Mouse (Mus musculus) forebrain, embryonic 14.5 days (tissue): ENCODE measurements around the gene Ophn1. TPM values are rescaled to one million over a fixed set of nuclear protein-coding genes. Genes with fewer than 3 reads are reported as not detected.

Source experiments
- ATAC-seq: fragments of 200-750 bp; cut with Nextera tagmentation; 2 replicates; pipeline ENCODE4 v1.8.0; 2017; ENCODE audit warnings: mild to moderate bottlenecking, moderate library complexity
- DNase-seq: peaks from one replicate; pipeline ENCODE4 v3.0.0-alpha.2; 2015; ENCODE audit warnings: low spot score
- H3K27ac ChIP-seq: fragments of 300-500 bp; sonication (generic); 2 replicates; pipeline ENCODE4 v1.5.1; 2014; ENCODE audit warnings: low read depth, mild to moderate bottlenecking, control low read depth, low read length, moderate library complexity
- H3K27me3 ChIP-seq: fragments of 300-500 bp; sonication (generic); replicated peaks from 2 replicates; pipeline ENCODE4 v1.6.1; 2014; ENCODE audit warnings: low read length, control low read depth, mixed read lengths; ENCODE audit not compliant: control insufficient read depth, insufficient read depth
- H3K36me3 ChIP-seq: fragments of 300-500 bp; sonication (generic); 2 replicates; pipeline ENCODE4 v1.6.1; 2014; ENCODE audit warnings: low read length, control low read depth; ENCODE audit not compliant: control insufficient read depth, insufficient read depth
- H3K4me1 ChIP-seq: fragments of 300-500 bp; sonication (generic); 2 replicates; pipeline ENCODE4 v1.6.1; 2014; ENCODE audit warnings: antibody characterized with exemption, low read length, control low read depth; ENCODE audit not compliant: control insufficient read depth, insufficient read depth
- H3K4me2 ChIP-seq: fragments of 300-500 bp; sonication (generic); 2 replicates; pipeline ENCODE4 v1.6.1; 2014; ENCODE audit warnings: mild to moderate bottlenecking, control low read depth, low read length
- H3K4me3 ChIP-seq: fragments of 300-500 bp; sonication (generic); 2 replicates; pipeline ENCODE4 v1.5.1; 2014; ENCODE audit warnings: low read depth, low read length, control low read depth
- H3K9ac ChIP-seq: fragments of 300-500 bp; sonication (generic); 2 replicates; pipeline ENCODE4 v1.6.1; 2014; ENCODE audit warnings: mild to moderate bottlenecking, low read length, control low read depth, moderate library complexity
- H3K9me3 ChIP-seq: fragments of 300-500 bp; sonication (generic); replicated peaks from 2 replicates; pipeline ENCODE4 v1.6.1; 2016; ENCODE audit warnings: low read length, control low read depth, mixed read lengths; ENCODE audit not compliant: control insufficient read depth
- WGBS: fragments of 180-500 bp; shearing (Covaris S2); extraction: QIAGEN DNeasy Blood & Tissue Kit; methylation state at CpG from one replicate; pipeline ENCODE4 v1.1.7; 2014; 5-methylcytosine and 5-hydroxymethylcytosine counted together
- polyA plus RNA-seq: library from polyadenylated mRNA; unstranded; fragments of >200 nt; fragmentation: Nextera tagmentation; extraction: Ambion mirVana; gene quantifications from 2 replicates; pipeline ENCODE4 v1.2.1, GENCODE M21; 2014

Ophn1 gene
- polyA plus RNA-seq, 1 experiment from 2014 or later = 24.5 TPM

DNA sequence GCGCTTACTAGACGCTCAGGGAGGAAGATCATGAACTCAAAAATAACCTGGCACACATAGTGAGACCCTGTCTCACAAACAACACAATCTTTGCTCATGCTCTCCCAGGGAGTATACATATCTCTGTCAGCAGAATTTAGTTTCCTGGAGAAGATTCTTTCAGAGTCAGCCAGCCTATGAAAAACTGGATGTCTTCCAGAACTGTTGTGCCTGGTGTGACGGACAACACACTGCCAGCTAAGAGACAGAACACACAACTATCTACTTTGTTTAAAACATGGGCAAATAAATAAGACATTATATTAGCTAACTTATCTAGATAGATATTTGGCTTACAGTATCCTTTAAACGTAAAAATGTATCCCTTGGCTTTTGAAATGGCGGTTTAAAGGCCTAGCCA lies 154.1 kb downstream of the Ophn1 start:
- no peak for ATAC-seq
- DNase-seq = no peak
- no peaks in the 10 kb centered on the region for H3K27me3 ChIP-seq
- no peaks in the 10 kb centered on the region for H3K9me3 ChIP-seq
- H3K4me3 ChIP-seq = no peak overlapping the region
- H3K4me1 ChIP-seq = no peaks in the 10 kb centered on the region
- H3K27ac ChIP-seq = no peak overlapping the region
- H3K9ac ChIP-seq = no peak overlapping the region
- H3K36me3 ChIP-seq = no peaks in the 10 kb centered on the region
- 89% methylated on average over 5 of the region's 5 CpGs for WGBS
- H3K4me2 ChIP-seq = no peak overlapping the region

DNA sequence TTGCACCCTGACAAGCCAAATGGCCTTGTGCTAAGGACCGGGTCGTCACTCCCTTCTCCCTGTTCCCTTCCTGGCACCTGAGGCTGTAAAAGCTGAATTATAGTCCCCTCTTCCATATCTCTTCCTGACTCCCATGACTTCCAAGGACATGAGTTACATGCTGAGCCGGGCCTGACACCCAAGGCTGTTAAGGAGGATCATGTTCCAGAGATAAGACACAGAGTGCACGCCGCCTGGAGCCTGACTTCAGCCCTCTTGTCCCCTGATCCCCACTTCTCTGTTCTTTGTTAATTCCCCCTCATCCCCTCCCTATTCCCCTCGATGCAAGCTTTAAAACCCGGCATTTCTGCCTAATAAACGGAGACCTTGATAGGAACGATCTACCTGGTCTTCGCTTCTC lies 167.8 kb downstream of the Ophn1 start:
- DNase-seq (no peak), ATAC-seq (no peak)
- Histone ChIP-seq H3K27me3 (no peaks in the 10 kb centered on the region), H3K4me2 (no peak overlapping the region), H3K9me3 (no peaks in the 10 kb centered on the region), H3K4me3 (no peak overlapping the region), H3K36me3 (no peaks in the 10 kb centered on the region), H3K9ac (no peak overlapping the region), H3K27ac (no peak overlapping the region), H3K4me1 (no peaks in the 10 kb centered on the region)
- WGBS = 86% methylated on average over 10 of the region's 10 CpGs

DNA sequence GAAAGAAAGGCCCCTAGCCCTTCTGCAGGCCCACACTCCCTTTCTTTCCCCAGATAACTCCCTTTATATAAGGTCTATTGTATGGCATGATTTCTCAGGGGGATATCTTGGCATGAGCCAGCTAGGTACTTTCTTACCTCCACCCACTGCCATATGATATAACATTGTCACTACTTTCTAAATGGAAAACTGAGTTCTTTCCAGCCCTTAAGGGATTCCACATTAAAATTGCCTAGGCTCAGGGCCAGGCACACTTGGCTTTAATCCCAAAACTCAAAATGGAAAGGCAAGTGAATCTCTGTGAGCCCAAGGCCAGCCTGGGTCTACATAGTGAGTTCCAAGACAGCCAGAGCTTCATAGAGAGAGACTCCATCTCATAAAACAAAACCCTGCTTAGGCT lies 183.1 kb downstream of the Ophn1 start:
- H3K4me1 ChIP-seq = no peaks in the 10 kb centered on the region
- peak; percentile 11 for DNase-seq
- no peaks in the 10 kb centered on the region for H3K9me3 ChIP-seq
- no peaks in the 10 kb centered on the region for H3K27me3 ChIP-seq
- H3K9ac ChIP-seq = no peak overlapping the region
- H3K36me3 ChIP-seq = no peaks in the 10 kb centered on the region
- no peak overlapping the region for H3K27ac ChIP-seq
- H3K4me2 ChIP-seq = no peak overlapping the region
- no peak for ATAC-seq
- H3K4me3 ChIP-seq = no peak overlapping the region

DNA sequence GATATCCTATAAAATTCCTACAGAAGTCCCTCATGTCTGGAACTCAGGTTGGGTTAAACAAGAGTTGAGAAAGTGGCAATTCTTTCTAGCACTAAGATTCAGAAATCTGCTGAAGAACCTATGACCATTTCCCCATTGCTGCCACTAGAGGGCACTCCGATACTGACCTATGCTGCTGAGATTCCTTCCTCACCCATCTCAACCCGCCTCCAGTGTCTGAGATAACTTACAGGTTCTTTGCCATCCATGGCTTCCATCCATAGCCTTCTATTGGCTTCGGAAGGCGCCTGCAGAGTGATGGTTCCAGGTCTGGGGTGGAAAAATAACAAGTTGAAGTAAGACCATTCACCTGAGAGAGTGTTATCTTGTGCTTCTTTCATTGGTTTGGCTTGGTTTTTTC lies 189.2 kb downstream of the Ophn1 start:
- Histone ChIP-seq H3K9ac (no peak overlapping the region), H3K9me3 (no peaks in the 10 kb centered on the region), H3K36me3 (no peaks in the 10 kb centered on the region), H3K4me1 (no peaks in the 10 kb centered on the region), H3K27me3 (no peaks in the 10 kb centered on the region), H3K27ac (no peak overlapping the region), H3K4me3 (no peak overlapping the region), H3K4me2 (no peak overlapping the region)
- 27% methylated on average over 4 of the region's 4 CpGs for WGBS
- DNase-seq (peak; percentile 79), ATAC-seq (peak; percentile 57; the same call in 1 of the 2 replicates)

DNA sequence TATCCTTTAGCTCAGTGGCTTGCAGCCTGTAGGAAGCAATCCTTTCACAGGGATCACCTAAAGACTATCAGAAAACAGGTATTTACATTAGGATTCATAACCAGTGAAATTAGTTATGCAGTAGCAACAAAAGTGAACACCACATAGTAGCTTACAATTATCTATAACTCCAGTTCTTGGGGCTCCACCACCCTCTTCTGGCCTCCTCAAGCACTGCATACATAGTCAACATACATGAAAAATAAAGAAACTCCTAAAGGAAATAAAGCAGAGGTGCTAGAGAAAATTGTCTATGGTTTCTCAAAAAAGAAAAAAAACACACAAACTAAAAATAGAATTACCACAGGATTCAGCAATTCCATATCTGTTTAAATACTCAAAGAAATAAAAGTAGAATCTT lies 208.2 kb downstream of the Ophn1 start:
- H3K4me3 ChIP-seq = no peak overlapping the region
- H3K4me1 ChIP-seq = no peaks in the 10 kb centered on the region
- no peak overlapping the region for H3K27ac ChIP-seq
- H3K4me2 ChIP-seq = no peak overlapping the region
- H3K9me3 ChIP-seq = no peaks in the 10 kb centered on the region
- no peak for ATAC-seq
- no peak overlapping the region for H3K9ac ChIP-seq
- DNase-seq = peak; percentile 3
- H3K36me3 ChIP-seq = no peaks in the 10 kb centered on the region
- H3K27me3 ChIP-seq = no peaks in the 10 kb centered on the region

DNA sequence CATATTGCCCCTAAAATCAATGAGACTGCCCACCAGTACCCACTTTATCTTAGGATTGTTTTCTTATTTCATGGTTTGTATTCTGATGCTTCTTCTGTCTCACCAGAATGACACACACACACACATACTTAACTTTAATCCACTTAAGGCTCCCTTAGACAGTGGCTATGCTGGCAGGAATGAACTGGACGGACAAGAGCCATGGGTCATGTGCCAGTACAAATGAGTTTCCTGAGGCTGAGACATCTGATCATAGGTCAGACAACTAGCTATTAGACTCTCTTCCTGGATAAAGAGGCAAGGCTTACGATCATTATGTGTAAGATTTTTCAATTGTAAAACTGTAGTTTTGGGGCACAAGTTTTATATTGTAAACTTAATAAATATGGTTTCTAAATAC lies 209.5 kb downstream of the Ophn1 start:
- no peak overlapping the region for H3K4me3 ChIP-seq
- WGBS = 86% methylated on average over 2 of the region's 2 CpGs
- H3K27me3 ChIP-seq = no peaks in the 10 kb centered on the region
- no peak for DNase-seq
- no peak overlapping the region for H3K27ac ChIP-seq
- H3K9ac ChIP-seq = no peak overlapping the region
- ATAC-seq = no peak
- no peaks in the 10 kb centered on the region for H3K9me3 ChIP-seq
- H3K36me3 ChIP-seq = no peaks in the 10 kb centered on the region
- H3K4me2 ChIP-seq = no peak overlapping the region
- no peaks in the 10 kb centered on the region for H3K4me1 ChIP-seq

DNA sequence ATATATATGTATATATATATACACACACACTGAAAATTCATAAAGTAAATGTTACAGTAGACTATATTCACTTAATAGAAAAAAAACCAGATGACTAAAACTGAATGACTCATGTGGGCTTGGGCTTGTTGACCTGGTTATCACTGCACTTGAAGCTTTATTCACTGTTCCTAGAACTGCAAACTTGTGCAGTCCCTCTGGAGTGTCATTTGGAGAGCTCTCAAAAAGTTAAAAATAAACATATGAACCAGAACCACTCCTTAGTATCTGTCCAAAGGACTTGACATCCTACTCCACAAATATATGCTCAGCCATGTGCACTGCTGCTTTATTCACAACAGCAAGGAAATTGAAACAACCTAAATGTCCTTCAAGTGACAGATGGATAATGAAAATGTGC lies 219.8 kb downstream of the Ophn1 start:
- no peak overlapping the region for H3K4me3 ChIP-seq
- H3K4me2 ChIP-seq = no peak overlapping the region
- no peaks in the 10 kb centered on the region for H3K9me3 ChIP-seq
- no peaks in the 10 kb centered on the region for H3K36me3 ChIP-seq
- no peak overlapping the region for H3K9ac ChIP-seq
- no peaks in the 10 kb centered on the region for H3K27me3 ChIP-seq
- no peak overlapping the region for H3K27ac ChIP-seq
- H3K4me1 ChIP-seq = no peaks in the 10 kb centered on the region
- no peak for DNase-seq
- no peak for ATAC-seq

DNA sequence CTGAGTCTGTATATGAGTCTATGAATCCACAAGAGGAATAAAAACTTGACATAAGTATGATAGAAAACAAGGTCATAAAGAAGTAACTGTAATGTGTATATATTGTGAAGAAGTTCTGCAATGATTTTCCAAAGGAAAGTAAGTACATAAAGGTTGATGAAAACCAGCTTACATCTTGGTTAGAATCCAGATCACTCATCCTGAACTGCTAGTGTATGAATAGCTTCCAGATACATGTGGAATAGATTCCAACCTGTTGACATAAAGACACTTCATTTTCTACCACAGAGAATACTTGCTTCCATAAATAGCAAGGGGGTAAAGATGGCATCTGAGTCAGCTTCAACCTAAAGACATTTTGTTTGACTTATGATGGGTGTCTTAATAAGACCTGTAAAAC lies 239.4 kb downstream of the Ophn1 start:
- Histone ChIP-seq H3K36me3 (no peaks in the 10 kb centered on the region), H3K4me1 (no peaks in the 10 kb centered on the region), H3K9ac (no peak overlapping the region), H3K9me3 (no peaks in the 10 kb centered on the region), H3K4me2 (no peak overlapping the region), H3K27me3 (no peaks in the 10 kb centered on the region), H3K27ac (no peak overlapping the region), H3K4me3 (no peak overlapping the region)
- DNase-seq (no peak), ATAC-seq (no peak)

DNA sequence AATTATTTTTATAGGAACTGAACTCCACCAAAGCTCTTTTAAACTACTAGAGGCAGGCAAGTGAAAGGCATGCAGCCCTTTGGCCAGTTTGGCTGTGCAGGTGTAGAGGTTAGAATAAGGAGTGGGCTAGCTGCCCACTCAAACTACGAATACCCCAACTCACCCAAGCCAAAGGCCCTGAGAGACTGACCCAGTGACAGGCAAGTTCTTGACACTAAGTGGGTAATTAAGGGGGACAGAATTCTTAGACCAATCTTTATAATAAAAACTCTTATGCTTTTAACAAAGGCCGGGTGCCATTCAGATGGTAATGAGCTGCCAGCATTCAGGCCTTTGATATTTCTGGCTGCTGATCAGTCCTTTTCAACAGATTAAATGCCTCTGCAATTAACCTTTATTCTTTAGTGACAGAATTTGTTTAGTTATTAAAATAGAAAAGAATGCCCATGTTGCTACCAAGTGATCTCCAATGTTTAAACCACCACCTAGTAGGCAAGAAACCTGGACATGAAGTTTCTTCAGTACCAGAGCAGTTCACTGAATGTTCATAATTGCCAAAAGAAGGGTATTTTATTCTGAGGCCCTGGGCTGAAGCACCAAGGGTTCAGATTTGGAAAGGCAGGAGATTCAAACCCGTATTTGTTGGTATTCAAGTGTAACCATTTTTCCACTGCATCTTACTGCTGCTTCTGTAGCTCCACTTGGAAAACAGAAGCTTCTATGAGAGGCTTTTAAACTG lies 262.0 kb downstream of the Ophn1 start:
- 33% methylated on average over 3 of the region's 3 CpGs for WGBS
- Histone ChIP-seq H3K36me3 (no peaks in the 10 kb centered on the region), H3K9me3 (no peaks in the 10 kb centered on the region), H3K9ac (no peak overlapping the region), H3K4me2 (no peak overlapping the region), H3K4me1 (no peaks in the 10 kb centered on the region), H3K27me3 (no peaks in the 10 kb centered on the region), H3K4me3 (no peak overlapping the region), H3K27ac (no peak overlapping the region)
- ATAC-seq (peak; percentile 95), DNase-seq (peak; percentile 71)
